Mouse (Mus musculus) neural tube, embryonic 11.5 days (tissue): Measurements from ENCODE around the gene Gm49358. TPM values are rescaled to one million over a fixed set of nuclear protein-coding genes. Genes with fewer than 3 reads are reported as not detected.

ENCODE experiments used
- ATAC-seq: fragments of 200-750 bp; cut with Nextera tagmentation; 2 replicates; pipeline ENCODE4 v1.8.0; 2017; ENCODE audit warnings: moderate number of reproducible peaks, mild to moderate bottlenecking, moderate TSS enrichment, moderate library complexity; ENCODE audit not compliant: insufficient read depth, low FRiP score, low TSS enrichment
- DNase-seq: peaks from one replicate; pipeline ENCODE4 v3.0.0-alpha.2; 2015; ENCODE audit warnings: low spot score
- H3K27ac ChIP-seq: fragments of 300-500 bp; sonication (generic); 2 replicates; pipeline ENCODE4 v1.5.1; 2014; ENCODE audit warnings: low read depth, mild to moderate bottlenecking, low read length
- H3K27me3 ChIP-seq: fragments of 300-500 bp; sonication (generic); 2 replicates; pipeline ENCODE4 v1.6.1; 2014; ENCODE audit warnings: mild to moderate bottlenecking, low read length, mixed read lengths; ENCODE audit not compliant: control insufficient read depth, insufficient read depth
- H3K36me3 ChIP-seq: fragments of 300-500 bp; sonication (generic); 2 replicates; pipeline ENCODE4 v1.6.1; 2014; ENCODE audit warnings: mild to moderate bottlenecking, low read length, moderate library complexity, mixed read lengths; ENCODE audit not compliant: control insufficient read depth, insufficient read depth
- H3K4me1 ChIP-seq: fragments of 300-500 bp; sonication (generic); 2 replicates; pipeline ENCODE4 v1.6.1; 2014; ENCODE audit warnings: low read length, mixed read lengths; ENCODE audit not compliant: control insufficient read depth, insufficient read depth
- H3K4me2 ChIP-seq: fragments of 300-500 bp; sonication (generic); 2 replicates; pipeline ENCODE4 v1.6.1; 2014; ENCODE audit warnings: low read depth, mild to moderate bottlenecking, moderate library complexity
- H3K4me3 ChIP-seq: fragments of 300-500 bp; sonication (generic); 2 replicates; pipeline ENCODE4 v1.5.1; 2014; ENCODE audit warnings: low read depth, low read length
- H3K9ac ChIP-seq: fragments of 300-500 bp; sonication (generic); 2 replicates; pipeline ENCODE4 v1.6.1; 2014; ENCODE audit warnings: mild to moderate bottlenecking, low read length
- H3K9me3 ChIP-seq: fragments of 300-500 bp; sonication (generic); 2 replicates; pipeline ENCODE4 v1.6.1; 2016; ENCODE audit warnings: low read length; ENCODE audit not compliant: control insufficient read depth
- WGBS: fragments of 180-500 bp; shearing (Covaris S2); extraction: QIAGEN DNeasy Blood & Tissue Kit; methylation state at CpG from one replicate; pipeline ENCODE4 v1.1.7; 2014; 5-methylcytosine and 5-hydroxymethylcytosine counted together
- polyA plus RNA-seq: library from polyadenylated mRNA; unstranded; fragments of >200 nt; fragmentation: Nextera tagmentation; extraction: Ambion mirVana; gene quantifications from 2 replicates; pipeline ENCODE4 v1.2.1, GENCODE M21; 2014

Gm49358 gene
- polyA plus RNA-seq, 1 experiment from 2014 or later: not detected

DNA sequence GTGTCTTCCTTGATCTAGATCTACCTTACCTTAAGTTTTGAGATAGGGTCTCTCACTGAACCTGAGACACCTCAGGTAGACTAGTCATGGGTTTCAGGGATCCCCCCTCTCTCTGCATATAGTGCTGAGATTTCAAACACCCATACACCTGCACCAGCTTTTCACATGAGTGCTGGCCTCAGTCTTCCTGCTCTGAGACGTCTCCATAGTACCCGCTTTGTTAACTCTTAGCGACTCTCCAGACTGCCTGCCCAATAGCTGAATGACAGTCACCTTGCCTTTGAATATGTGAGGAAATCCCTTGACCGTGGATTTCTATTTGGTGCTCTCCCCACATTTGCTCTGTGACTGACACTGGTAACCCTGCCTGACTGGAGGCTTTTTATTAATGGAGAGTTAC lies 30.4 kb downstream of the Gm49358 start:
- Histone ChIP-seq H3K9me3 (no peaks in the 10 kb centered on the region), H3K4me1 (no peaks in the 10 kb centered on the region), H3K27me3 (no peaks in the 10 kb centered on the region), H3K4me2 (no peak overlapping the region), H3K9ac (no peak overlapping the region), H3K36me3 (no peaks in the 10 kb centered on the region), H3K27ac (no peak overlapping the region), H3K4me3 (no peak overlapping the region)
- WGBS: 92% methylated on average over 4 of the region's 4 CpGs
- no peak for DNase-seq
- no peak for ATAC-seq

DNA sequence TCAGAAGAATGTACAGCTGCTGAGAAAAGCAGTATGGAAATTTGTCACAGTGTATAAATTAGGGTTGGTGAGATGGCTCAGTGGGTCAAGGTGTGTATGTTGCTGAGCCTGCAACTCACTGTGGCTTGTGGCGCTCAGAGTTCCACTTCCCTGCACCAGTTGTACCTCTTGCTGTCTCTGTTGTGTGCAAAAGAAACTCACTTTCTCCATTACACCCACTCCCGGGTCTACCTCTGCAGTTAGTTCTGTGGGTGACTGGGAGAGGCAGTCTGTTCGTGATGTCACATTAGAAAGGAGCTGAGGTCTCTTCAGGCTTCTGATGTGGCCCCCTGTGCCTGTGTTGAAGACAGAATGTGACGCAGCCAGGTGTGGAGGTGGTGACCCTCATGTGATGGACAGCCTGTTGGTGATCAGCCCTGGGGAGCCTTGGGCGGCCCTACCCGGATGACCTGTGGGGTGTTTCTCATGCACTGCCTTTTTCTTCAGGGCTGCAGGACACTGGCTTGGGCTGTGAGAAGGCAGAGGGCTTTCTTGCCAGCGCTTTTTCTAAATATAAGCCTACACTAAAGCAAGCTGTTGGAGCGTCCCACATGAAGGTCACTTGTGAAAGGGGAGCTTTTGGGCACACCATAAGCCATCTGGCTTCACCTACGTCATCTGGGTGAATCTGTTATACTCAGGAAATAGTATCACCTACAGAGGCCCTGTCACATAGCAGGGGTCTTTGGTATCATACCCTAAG lies 31.2 kb downstream of the Gm49358 start:
- ATAC-seq (no peak), DNase-seq (no peak)
- H3K27me3 ChIP-seq: no peaks in the 10 kb centered on the region
- no peaks in the 10 kb centered on the region for H3K9me3 ChIP-seq
- no peak overlapping the region for H3K4me2 ChIP-seq
- no peak overlapping the region for H3K27ac ChIP-seq
- no peaks in the 10 kb centered on the region for H3K4me1 ChIP-seq
- 87% methylated on average over 9 of the region's 9 CpGs for WGBS
- H3K36me3 ChIP-seq: no peaks in the 10 kb centered on the region
- H3K4me3 ChIP-seq: no peak overlapping the region
- no peak overlapping the region for H3K9ac ChIP-seq

GRCm38 (mm10) chr10:86796073-86796741 lies 32.4 kb downstream of the Gm49358 start:
- DNase-seq: no peak
- H3K4me2 ChIP-seq: no peak overlapping the region
- no peaks in the 10 kb centered on the region for H3K27me3 ChIP-seq
- no peaks in the 10 kb centered on the region for H3K4me1 ChIP-seq
- WGBS: 95% methylated on average over 5 of the region's 5 CpGs
- H3K27ac ChIP-seq: no peak overlapping the region
- no peaks in the 10 kb centered on the region for H3K9me3 ChIP-seq
- no peaks in the 10 kb centered on the region for H3K36me3 ChIP-seq
- ATAC-seq: no peak
- H3K4me3 ChIP-seq: no peak overlapping the region
- H3K9ac ChIP-seq: no peak overlapping the region

DNA sequence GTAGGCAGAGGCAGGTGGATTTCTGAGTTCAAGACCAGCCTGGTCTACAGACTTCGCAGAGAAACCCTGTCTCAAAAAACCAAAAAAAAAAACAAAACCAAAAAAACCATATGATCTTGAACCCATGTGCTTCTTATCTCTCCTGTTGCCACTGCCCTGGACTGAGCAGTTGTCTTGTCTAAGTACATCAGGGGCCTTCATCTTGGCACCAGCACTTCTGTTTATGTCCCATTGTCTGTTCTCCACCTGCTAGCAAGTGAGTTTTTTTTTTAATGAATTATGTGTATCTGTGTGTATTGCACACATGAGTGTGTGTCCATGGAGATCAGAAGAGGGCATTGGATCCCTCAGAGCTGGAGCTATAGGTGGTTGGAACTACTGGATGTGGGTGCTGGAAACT lies 43.6 kb downstream of the Gm49358 start:
- H3K9ac ChIP-seq: no peak overlapping the region
- H3K4me1 ChIP-seq: no peaks in the 10 kb centered on the region
- no peaks in the 10 kb centered on the region for H3K9me3 ChIP-seq
- no peak overlapping the region for H3K4me2 ChIP-seq
- no peaks in the 10 kb centered on the region for H3K27me3 ChIP-seq
- H3K27ac ChIP-seq: no peak overlapping the region
- WGBS: 91% methylated on average over 1 of the region's 1 CpGs
- no peak overlapping the region for H3K4me3 ChIP-seq
- DNase-seq (no peak), ATAC-seq (no peak)
- H3K36me3 ChIP-seq: no peaks in the 10 kb centered on the region

- Histone ChIP-seq H3K9me3 (no peaks in the 10 kb centered on the region), H3K36me3 (no peaks in the 10 kb centered on the region), H3K4me1 (no peaks in the 10 kb centered on the region), H3K4me3 (no peak overlapping the region), H3K4me2 (no peak overlapping the region), H3K9ac (no peak overlapping the region), H3K27me3 (no peaks in the 10 kb centered on the region), H3K27ac (no peak overlapping the region)
- WGBS: 84% methylated on average over 15 of the region's 15 CpGs
- ATAC-seq (no peak), DNase-seq (no peak)
Observed at GRCm38 (mm10) chr10:86808013-86808758, 44.4 kb downstream of the Gm49358 start.

GRCm38 (mm10) chr10:86810000-86810399 lies 46.2 kb downstream of the Gm49358 start:
- Histone ChIP-seq H3K36me3 (no peaks in the 10 kb centered on the region), H3K27ac (no peak overlapping the region), H3K4me2 (no peak overlapping the region), H3K9me3 (no peaks in the 10 kb centered on the region), H3K4me1 (no peaks in the 10 kb centered on the region), H3K27me3 (no peaks in the 10 kb centered on the region), H3K4me3 (no peak overlapping the region), H3K9ac (no peak overlapping the region)
- no peak for ATAC-seq
- DNase-seq: no peak
- 91% methylated on average over 9 of the region's 9 CpGs for WGBS

GRCm38 (mm10) chr10:86810612-86811011 lies 46.8 kb downstream of the Gm49358 start:
- DNase-seq (no peak), ATAC-seq (no peak)
- no peak overlapping the region for H3K4me2 ChIP-seq
- WGBS: 93% methylated on average over 5 of the region's 5 CpGs
- no peak overlapping the region for H3K27ac ChIP-seq
- H3K4me3 ChIP-seq: no peak overlapping the region
- no peaks in the 10 kb centered on the region for H3K9me3 ChIP-seq
- no peaks in the 10 kb centered on the region for H3K4me1 ChIP-seq
- H3K27me3 ChIP-seq: no peaks in the 10 kb centered on the region
- no peak overlapping the region for H3K9ac ChIP-seq
- no peaks in the 10 kb centered on the region for H3K36me3 ChIP-seq

DNA sequence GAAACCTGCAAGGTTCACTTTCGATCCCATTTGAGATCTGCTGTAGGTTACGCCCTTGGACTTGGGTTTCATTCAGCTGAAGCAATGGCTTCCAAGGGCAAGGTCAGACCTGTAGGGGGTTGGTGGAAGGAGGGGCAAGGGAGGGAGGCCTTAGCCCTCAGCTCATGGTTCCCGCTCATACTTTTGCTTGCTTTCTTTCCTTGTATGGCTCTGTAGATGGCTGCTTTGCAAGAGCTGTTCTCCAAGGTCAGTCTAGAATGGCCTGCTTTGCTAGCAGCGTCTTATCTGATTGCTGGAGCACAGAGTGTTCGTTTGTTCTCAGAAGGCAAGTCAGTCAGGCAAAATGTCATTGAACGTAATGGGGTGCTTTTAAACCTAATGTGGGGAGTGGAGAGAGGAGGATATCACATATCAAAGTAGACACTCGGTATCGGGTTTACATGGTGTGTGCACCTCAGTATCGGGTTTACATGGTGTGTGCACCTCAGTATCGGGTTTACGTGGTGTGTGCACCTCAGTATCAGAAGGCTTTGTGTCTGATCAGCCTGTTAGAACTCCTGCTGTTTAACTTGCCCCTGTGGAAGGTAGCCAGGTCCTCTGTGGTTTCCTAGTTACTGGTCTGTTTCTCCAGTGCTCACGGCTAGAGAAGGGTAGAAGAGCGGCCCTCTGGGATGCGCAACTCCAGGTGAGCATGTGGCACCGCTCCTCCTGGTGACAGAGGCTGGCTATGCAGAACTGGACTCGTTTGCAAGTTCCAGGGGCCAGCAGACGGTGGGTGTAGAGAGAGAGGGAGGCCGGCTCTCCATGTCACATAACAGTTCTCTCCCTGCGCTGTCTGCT lies 50.7 kb downstream of the Gm49358 start:
- H3K4me1 ChIP-seq: peaks cover 4% of the 10 kb centered on the region; the same call in 1 of the 2 replicates
- no peaks in the 10 kb centered on the region for H3K27me3 ChIP-seq
- H3K27ac ChIP-seq: no peak overlapping the region
- no peaks in the 10 kb centered on the region for H3K36me3 ChIP-seq
- 81% methylated on average over 19 of the region's 19 CpGs for WGBS
- H3K9ac ChIP-seq: no peak overlapping the region
- no peak overlapping the region for H3K4me3 ChIP-seq
- no peak for ATAC-seq
- DNase-seq: no peak
- H3K9me3 ChIP-seq: no peaks in the 10 kb centered on the region
- H3K4me2 ChIP-seq: no peak overlapping the region
